Mouse (Mus musculus): Measurements from ENCODE around the gene Lpgat1.

Gene Lpgat1

GRCm38 (mm10) chr1:191736425-191736824, 18.8 kb downstream of the Lpgat1 start:
- DNase-seq (ENCODE audit: low spot score in 2 of 2), result no peak

- DNase-seq (ENCODE audit: low spot score in 2 of 2), result no peak
These were observed 20.2 kb downstream of the Lpgat1 start for GRCm38 (mm10) chr1:191737871-191738270.

GRCm38 (mm10) chr1:191738726-191739125, 21.1 kb downstream of the Lpgat1 start:
- DNase-seq (ENCODE audit: low spot score in 2 of 2), result no peak

GRCm38 (mm10) chr1:191740587-191741361, 23.1 kb downstream of the Lpgat1 start:
- DNase-seq (ENCODE audit: low spot score in 2 of 2), result no peak

- no peak for DNase-seq (ENCODE audit: low spot score in 2 of 2)
These were observed 24.0 kb downstream of the Lpgat1 start for GRCm38 (mm10) chr1:191741635-191742034.

GRCm38 (mm10) chr1:191748431-191748830, 30.8 kb downstream of the Lpgat1 start:
- no peak for DNase-seq (ENCODE audit: low spot score in 2 of 2)

GRCm38 (mm10) chr1:191756520-191757199, 39.0 kb downstream of the Lpgat1 start:
- DNase-seq (ENCODE audit: low spot score in 2 of 2), result no peak

- DNase-seq (ENCODE audit: low spot score in 2 of 2), result no peak
These were observed 56.5 kb downstream of the Lpgat1 start for GRCm38 (mm10) chr1:191774106-191774505.

- no peak for DNase-seq (ENCODE audit: low spot score in 2 of 2)
These were observed 57.5 kb downstream of the Lpgat1 start for GRCm38 (mm10) chr1:191775116-191775515.

- DNase-seq (ENCODE audit: low spot score in 2 of 2), result no peak
These were observed 59.9 kb downstream of the Lpgat1 start for GRCm38 (mm10) chr1:191777521-191777920.

GRCm38 (mm10) chr1:191780470-191780869, 62.8 kb downstream of the Lpgat1 start:
- no peak for DNase-seq (ENCODE audit: low spot score in 2 of 2)

GRCm38 (mm10) chr1:191785108-191785507, 67.5 kb downstream of the Lpgat1 start:
- no peak for DNase-seq (ENCODE audit: low spot score in 2 of 2)

- DNase-seq (ENCODE audit: low spot score in 2 of 2), result no peak
These were observed 68.6 kb downstream of the Lpgat1 start for GRCm38 (mm10) chr1:191786255-191786654.

GRCm38 (mm10) chr1:191787379-191787778, 69.7 kb downstream of the Lpgat1 start:
- no peak for DNase-seq (ENCODE audit: low spot score in 2 of 2)

- DNase-seq (ENCODE audit: low spot score in 2 of 2), result no peak
These were observed 75.4 kb downstream of the Lpgat1 start for GRCm38 (mm10) chr1:191792991-191793390.

- no peak for DNase-seq (ENCODE audit: low spot score in 2 of 2)
These were observed 76.4 kb downstream of the Lpgat1 start for GRCm38 (mm10) chr1:191793888-191794532.

GRCm38 (mm10) chr1:191796238-191796896, 78.7 kb downstream of the Lpgat1 start:
- DNase-seq (ENCODE audit: low spot score in 2 of 2), result no peak

GRCm38 (mm10) chr1:191802093-191802819, 84.6 kb downstream of the Lpgat1 start:
- no peak for DNase-seq (ENCODE audit: low spot score in 2 of 2)

- DNase-seq (ENCODE audit: low spot score in 2 of 2), result peak in 1 of 2 experiments; percentile 35
These were observed 85.4 kb downstream of the Lpgat1 start for GRCm38 (mm10) chr1:191802820-191803655.

- DNase-seq (ENCODE audit: low spot score in 2 of 2), result no peak
These were observed 87.1 kb downstream of the Lpgat1 start for GRCm38 (mm10) chr1:191804747-191805146.

All from frontal cortex, postnatal 10 days (tissue).